Mouse (Mus musculus) cerebellum, adult 2 months (tissue): ENCODE measurements around the gene Nsg2. TPM values are rescaled to one million over a fixed set of nuclear protein-coding genes. Genes with fewer than 3 reads are reported as not detected.

Experiments used
- DNase-seq, 2 experiments: peaks; one replicate each; pipeline ENCODE4 v3.0.0; 2021
- H3K27ac ChIP-seq: fragments of 200-500 bp; 2 replicates; pipeline ENCODE4 v1.5.1; 2012; ENCODE audit warnings: low read length, control low read depth, inconsistent platforms; ENCODE audit not compliant: insufficient read depth
- H3K27me3 ChIP-seq: fragments of 200-500 bp; 2 replicates; pipeline ENCODE4 v1.6.1; 2012; ENCODE audit warnings: inconsistent platforms, mild to moderate bottlenecking, low read length, moderate library complexity; ENCODE audit not compliant: control insufficient read depth, insufficient read depth
- H3K4me1 ChIP-seq: fragments of 200-500 bp; 2 replicates; pipeline ENCODE4 v1.6.1; 2011; ENCODE audit warnings: low read length; ENCODE audit not compliant: control insufficient read depth, insufficient read depth
- H3K4me3 ChIP-seq: fragments of 200-500 bp; replicated peaks from 2 replicates; pipeline ENCODE3; 2011; ENCODE audit warnings: mild to moderate bottlenecking, low read depth, low read length, control low read depth; ENCODE audit not compliant: insufficient read depth
- CTCF ChIP-seq: fragments of 200-500 bp; IDR thresholded peaks from 2 replicates; pipeline ENCODE4 v1.5.1; 2011; ENCODE audit warnings: low read depth, mild to moderate bottlenecking, control low read depth, low read length, moderate library complexity, borderline replicate concordance; ENCODE audit not compliant: insufficient read depth
- POLR2A ChIP-seq: fragments of 200-500 bp; IDR thresholded peaks from 2 replicates; pipeline ENCODE4 v1.6.1; 2011; ENCODE audit warnings: low read length, control low read depth, borderline replicate concordance; ENCODE audit not compliant: insufficient read depth
- WGBS: fragments of 180-500 bp; shearing (Covaris S2); methylation state at CpG from one replicate; pipeline ENCODE4 v1.1.7; 2018; 5-methylcytosine and 5-hydroxymethylcytosine counted together
- polyA plus RNA-seq: library from polyadenylated mRNA; depleted of rRNA; stranded (reverse); fragments of >200 nt; gene quantifications from 2 replicates; pipeline ENCODE4 v1.2.3, GENCODE M21; 2012; rRNA removed

Gene Nsg2
- polyA plus RNA-seq, 1 experiment = 169 TPM

- Histone ChIP-seq H3K27ac (no peak overlapping the region), H3K4me1 (no peaks in the 10 kb centered on the region), H3K27me3 (no peaks in the 10 kb centered on the region), H3K4me3 (no peak overlapping the region)
- TF ChIP-seq POLR2A (no peak), CTCF (no peak)
- DNase-seq = no peak
- 64% methylated on average over 3 of the region's 3 CpGs for WGBS
Observed at GRCm38 (mm10) chr11:32101059-32101632, 100.9 kb downstream of the Nsg2 start.

GRCm38 (mm10) chr11:32102976-32103375 is 102.7 kb downstream of the Nsg2 start:
- WGBS = 30% methylated on average over 12 of the region's 12 CpGs
- Histone ChIP-seq H3K4me3 (no peak overlapping the region), H3K27ac (no peak overlapping the region), H3K27me3 (no peaks in the 10 kb centered on the region), H3K4me1 (no peaks in the 10 kb centered on the region)
- DNase-seq = no peak
- TF ChIP-seq POLR2A (no peak), CTCF (no peak)

GRCm38 (mm10) chr11:32104406-32105116 is 104.3 kb downstream of the Nsg2 start:
- TF ChIP-seq CTCF (no peak), POLR2A (no peak)
- DNase-seq = no peak
- no peak overlapping the region for H3K27ac ChIP-seq
- H3K27me3 ChIP-seq = no peaks in the 10 kb centered on the region
- H3K4me3 ChIP-seq = no peak overlapping the region
- H3K4me1 ChIP-seq = no peaks in the 10 kb centered on the region
- 66% methylated on average over 9 of the region's 9 CpGs for WGBS

- 45% methylated on average over 10 of the region's 10 CpGs for WGBS
Observed at GRCm38 (mm10) chr11:32105750-32106646, 105.7 kb downstream of the Nsg2 start.

DNA sequence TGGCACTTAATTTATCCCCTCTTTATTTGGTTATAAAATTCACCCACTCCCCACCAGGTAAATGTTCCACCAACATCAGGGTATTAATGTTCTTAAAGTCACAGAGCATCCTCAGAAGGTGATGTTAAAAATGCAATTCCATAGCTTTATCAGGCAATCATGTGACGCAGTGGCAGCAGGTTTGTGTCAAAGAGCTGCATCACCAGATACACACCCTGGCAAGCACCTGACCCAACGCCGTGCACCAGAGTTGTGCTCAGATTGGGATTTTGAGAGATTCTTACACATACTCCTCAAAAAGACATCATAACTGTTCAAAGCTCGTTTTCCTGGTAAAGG is 106.4 kb downstream of the Nsg2 start:
- DNase-seq = no peak
- Histone ChIP-seq H3K4me1 (no peaks in the 10 kb centered on the region), H3K4me3 (no peak overlapping the region), H3K27ac (no peak overlapping the region), H3K27me3 (no peaks in the 10 kb centered on the region)
- 90% methylated on average over 4 of the region's 4 CpGs for WGBS
- TF ChIP-seq POLR2A (no peak), CTCF (no peak)

More at GRCm38 (mm10) chr11:32105750-32106646, 105.7 kb downstream of the Nsg2 start:
- Histone ChIP-seq H3K27me3 (no peaks in the 10 kb centered on the region), H3K4me3 (no peak overlapping the region), H3K27ac (no peak overlapping the region), H3K4me1 (no peaks in the 10 kb centered on the region)
- DNase-seq = no peak
- TF ChIP-seq POLR2A = no peak
- no peak for TF ChIP-seq CTCF

GRCm38 (mm10) chr11:32108441-32108840 is 108.2 kb downstream of the Nsg2 start:
- Histone ChIP-seq H3K4me3 (no peak overlapping the region), H3K27ac (no peak overlapping the region), H3K27me3 (no peaks in the 10 kb centered on the region), H3K4me1 (no peaks in the 10 kb centered on the region)
- DNase-seq = no peak
- WGBS = 26% methylated on average over 8 of the region's 8 CpGs
- TF ChIP-seq CTCF = no peak
- TF ChIP-seq POLR2A = no peak

Other genes with a start within 250 kb of the Nsg2 start
- 58.0 and 69.3 TPM in 2 replicates for gene Cpeb4, start 128.3 kb upstream of the Nsg2 start, polyA plus RNA-seq
- 0.16 and 0.19 TPM in 2 replicates for gene 4930524B15Rik, start 34.9 kb upstream of the Nsg2 start, polyA plus RNA-seq
- gene Il9r, start 199.8 kb downstream of the Nsg2 start, polyA plus RNA-seq = not detected in 2 replicates
- 48.2 and 51.5 TPM in 2 replicates for gene Snrnp25, start 205.0 kb downstream of the Nsg2 start, polyA plus RNA-seq
- 31.3 and 32.1 TPM in 2 replicates for gene Rhbdf1, start 221.8 kb downstream of the Nsg2 start, polyA plus RNA-seq
- 14.8 and 15.2 TPM in 2 replicates for gene Mpg, start 226.0 kb downstream of the Nsg2 start, polyA plus RNA-seq